Mouse (Mus musculus) intestine, postnatal 0 days (tissue): Measurements from ENCODE around the gene Insc. TPM values are rescaled to one million over a fixed set of nuclear protein-coding genes. Genes with fewer than 3 reads are reported as not detected.
"Not testable (repeated sequence)": the region's sequence is repeated elsewhere in the genome, so short reads cannot be mapped to it uniquely, and the experiment has no call there.

Source experiments
- ATAC-seq: fragments of 200-750 bp; cut with Nextera tagmentation; 2 replicates; pipeline ENCODE4 v1.8.0; 2017; ENCODE audit warnings: mild to moderate bottlenecking, moderate TSS enrichment, moderate library complexity
- H3K27ac ChIP-seq: fragments of 300-500 bp; sonication (generic); 2 replicates; pipeline ENCODE4 v1.5.1; 2014; ENCODE audit warnings: mild to moderate bottlenecking, low read depth, low read length, moderate library complexity
- H3K27me3 ChIP-seq: fragments of 300-500 bp; sonication (generic); replicated peaks from 2 replicates; pipeline ENCODE4 v1.6.1; 2014; ENCODE audit warnings: low read length, mixed read lengths; ENCODE audit not compliant: control insufficient read depth, insufficient read depth
- H3K36me3 ChIP-seq: fragments of 300-500 bp; sonication (generic); 2 replicates; pipeline ENCODE4 v1.6.1; 2014; ENCODE audit warnings: mild to moderate bottlenecking, moderate library complexity; ENCODE audit not compliant: control insufficient read depth, insufficient read depth
- H3K4me1 ChIP-seq: fragments of 300-500 bp; sonication (generic); replicated peaks from 2 replicates; pipeline ENCODE4 v1.6.1; 2014; ENCODE audit warnings: antibody characterized with exemption, low read length, mixed read lengths; ENCODE audit not compliant: control insufficient read depth, insufficient read depth
- H3K4me2 ChIP-seq: fragments of 300-500 bp; sonication (generic); replicated peaks from 2 replicates; pipeline ENCODE4 v1.6.1; 2014; ENCODE audit warnings: low read depth, mild to moderate bottlenecking, moderate library complexity
- H3K4me3 ChIP-seq: fragments of 300-500 bp; sonication (generic); 2 replicates; pipeline ENCODE4 v1.5.1; 2014; ENCODE audit warnings: low read depth, low read length
- H3K9ac ChIP-seq: fragments of 300-500 bp; sonication (generic); 2 replicates; pipeline ENCODE4 v1.6.1; 2014; ENCODE audit warnings: mild to moderate bottlenecking, low read depth, low read length
- H3K9me3 ChIP-seq: fragments of 300-500 bp; sonication (generic); 2 replicates; pipeline ENCODE4 v1.6.1; 2016; ENCODE audit warnings: mixed run types; ENCODE audit not compliant: control insufficient read depth
- CTCF ChIP-seq: sonication (generic); IDR thresholded peaks from 2 replicates; pipeline ENCODE4 v1.5.1; 2016; ENCODE audit warnings: low read depth, mild to moderate bottlenecking, control low read depth, antibody characterized with exemption, moderate library complexity
- WGBS: fragments of 180-500 bp; shearing (Covaris S2); extraction: QIAGEN DNeasy Blood & Tissue Kit; methylation state at CpG from one replicate; pipeline ENCODE4 v1.1.7; 2014; 5-methylcytosine and 5-hydroxymethylcytosine counted together
- polyA plus RNA-seq: library from polyadenylated mRNA; unstranded; fragments of >200 nt; fragmentation: Nextera tagmentation; extraction: Ambion mirVana; gene quantifications from 2 replicates; pipeline ENCODE4 v1.2.1, GENCODE M21; 2015

The Insc gene
- polyA plus RNA-seq, 1 experiment from 2014 or later: 8.3 TPM

DNA sequence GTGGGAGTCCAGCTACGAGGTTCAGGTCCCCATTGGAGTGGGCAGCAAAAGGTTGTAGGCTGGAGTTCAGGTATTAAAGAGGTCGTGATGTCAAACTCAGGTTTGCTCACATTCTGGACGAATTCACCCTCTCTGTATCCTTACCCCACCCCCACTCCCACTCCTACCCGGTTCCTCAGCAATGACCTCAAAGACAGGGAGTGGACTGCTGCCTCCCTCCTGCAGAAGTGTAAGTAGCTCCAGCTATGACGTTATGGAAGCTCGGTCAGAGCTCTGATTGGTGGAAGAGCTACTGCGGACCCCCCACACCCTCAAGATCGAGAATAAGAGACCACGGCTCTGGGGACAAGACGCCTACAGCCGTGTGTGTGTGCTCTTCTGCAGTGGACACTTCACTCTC lies 25.2 kb upstream of the Insc start, which contains the start of gene Calcb:
Calcb (plus strand) TSS at position 344 of the 400 bp plus-strand sequence.
- WGBS: 7% methylated on average over 11 of the region's 11 CpGs
- no peak within 1 kb of the TSS for H3K9ac ChIP-seq
- H3K27ac ChIP-seq: no peak within 1 kb of the TSS
- ATAC-seq: no peak
- no peaks in the 10 kb centered on the region for H3K4me1 ChIP-seq
- H3K9me3 ChIP-seq: no peaks in the 10 kb centered on the region
- H3K27me3 ChIP-seq: peaks cover 32% of the 10 kb centered on the region
- no peaks in the 10 kb centered on the region for H3K36me3 ChIP-seq
- H3K4me3 ChIP-seq: peak within 1 kb of the TSS; percentile 11; the same call in 1 of the 2 replicates
- peak within 1 kb of the TSS; percentile 32 for H3K4me2 ChIP-seq
- TF ChIP-seq CTCF: no peak

DNA sequence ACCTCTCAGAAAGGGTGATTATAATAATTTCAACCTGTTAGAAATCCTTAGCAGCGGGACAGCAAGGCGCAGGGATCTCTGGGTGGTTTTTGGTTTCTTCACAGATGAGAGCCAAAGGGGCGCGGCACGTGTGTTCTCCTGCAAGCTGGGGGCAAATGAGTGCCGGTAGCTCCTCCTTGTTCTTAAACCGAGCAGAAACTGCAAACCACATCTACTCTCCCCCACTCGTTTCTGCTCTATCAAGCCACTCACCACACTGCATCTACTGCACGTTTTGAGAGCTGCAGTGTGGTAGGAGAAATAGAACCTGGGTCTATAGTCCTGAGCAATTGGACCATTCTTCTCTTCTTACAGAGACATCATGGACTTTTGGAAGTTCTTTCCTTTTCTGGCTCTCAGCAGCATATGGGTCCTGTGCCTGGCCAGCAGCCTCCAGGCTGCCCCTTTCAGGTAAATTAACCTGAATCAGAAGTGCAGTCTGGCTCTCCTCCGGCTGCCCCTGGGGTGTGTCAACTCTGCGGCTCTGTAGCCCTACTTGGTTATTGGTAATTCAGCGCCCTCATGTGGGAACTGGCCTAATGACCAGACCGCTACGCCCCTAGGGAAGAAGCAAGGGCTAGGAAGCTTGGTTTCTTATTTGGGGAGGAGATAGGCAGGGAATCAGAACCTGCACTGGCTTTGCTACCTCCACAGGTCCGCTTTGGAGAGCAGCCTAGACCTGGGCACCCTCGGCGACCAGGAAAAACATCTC lies 23.9 kb upstream of the Insc start:
- ATAC-seq: no peak
- 5% methylated on average over 17 of the region's 17 CpGs for WGBS
- H3K9ac ChIP-seq: no peak overlapping the region
- H3K4me2 ChIP-seq: peak overlapping the region; percentile 32
- H3K27me3 ChIP-seq: peaks cover 32% of the 10 kb centered on the region
- H3K27ac ChIP-seq: no peak overlapping the region
- TF ChIP-seq CTCF: peak; percentile 75
- H3K4me3 ChIP-seq: peak overlapping the region; percentile 11; the same call in 1 of the 2 replicates
- no peaks in the 10 kb centered on the region for H3K36me3 ChIP-seq
- H3K9me3 ChIP-seq: no peaks in the 10 kb centered on the region
- H3K4me1 ChIP-seq: no peaks in the 10 kb centered on the region

DNA sequence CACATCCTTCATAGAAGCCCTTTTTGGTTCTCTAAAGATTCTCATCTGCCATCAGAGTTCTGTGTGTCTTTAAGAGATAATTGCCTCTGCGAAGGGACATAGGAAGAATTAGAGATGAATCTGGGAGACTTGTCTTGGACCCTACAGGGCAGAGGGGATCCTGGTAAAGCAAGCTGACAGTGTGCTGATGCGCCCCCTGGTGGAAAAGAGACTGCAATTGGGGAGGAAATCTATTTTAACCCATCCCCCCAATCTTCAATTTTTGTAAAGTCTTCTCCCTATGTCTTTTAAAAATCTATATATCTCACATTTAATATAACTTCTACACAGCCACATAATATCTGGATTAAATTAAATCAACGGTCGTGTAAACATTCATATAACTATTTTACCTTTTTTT lies 13.8 kb upstream of the Insc start:
- not testable (repeated sequence) for H3K4me3 ChIP-seq, H3K9ac ChIP-seq, H3K36me3 ChIP-seq, H3K4me1 ChIP-seq, ATAC-seq, H3K4me2 ChIP-seq, H3K9me3 ChIP-seq, H3K27ac ChIP-seq, H3K27me3 ChIP-seq
- peak; percentile 57 for TF ChIP-seq CTCF
- WGBS: 64% methylated on average over 4 of the region's 4 CpGs

DNA sequence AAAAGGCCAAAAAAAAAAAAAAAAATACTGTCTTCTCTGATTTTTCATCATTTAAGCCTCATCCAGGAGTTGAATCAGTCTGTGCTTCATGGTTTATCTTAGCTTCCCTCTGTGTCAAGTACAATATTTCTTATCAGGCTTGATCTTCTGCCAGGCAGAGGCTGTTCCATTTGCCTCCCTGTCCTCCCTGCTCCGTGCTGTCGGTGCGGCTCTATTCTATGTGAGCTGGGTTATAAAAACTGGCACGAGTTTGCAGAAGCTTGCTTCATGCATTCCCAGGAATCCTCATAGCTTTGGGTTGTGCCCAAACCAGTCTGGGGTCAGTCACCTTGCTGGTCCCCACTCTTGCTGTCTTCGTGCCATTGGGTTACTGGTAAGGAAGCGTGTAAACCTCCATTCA lies 12.3 kb upstream of the Insc start:
- Histone ChIP-seq H3K27ac (no peak overlapping the region), H3K9me3 (no peaks in the 10 kb centered on the region), H3K36me3 (no peaks in the 10 kb centered on the region), H3K9ac (no peak overlapping the region), H3K4me1 (no peaks in the 10 kb centered on the region; the same call in 1 of the 2 replicates), H3K27me3 (no peaks in the 10 kb centered on the region), H3K4me3 (no peak overlapping the region), H3K4me2 (no peak overlapping the region)
- WGBS: 68% methylated on average over 6 of the region's 6 CpGs
- no peak for ATAC-seq
- TF ChIP-seq CTCF: no peak

DNA sequence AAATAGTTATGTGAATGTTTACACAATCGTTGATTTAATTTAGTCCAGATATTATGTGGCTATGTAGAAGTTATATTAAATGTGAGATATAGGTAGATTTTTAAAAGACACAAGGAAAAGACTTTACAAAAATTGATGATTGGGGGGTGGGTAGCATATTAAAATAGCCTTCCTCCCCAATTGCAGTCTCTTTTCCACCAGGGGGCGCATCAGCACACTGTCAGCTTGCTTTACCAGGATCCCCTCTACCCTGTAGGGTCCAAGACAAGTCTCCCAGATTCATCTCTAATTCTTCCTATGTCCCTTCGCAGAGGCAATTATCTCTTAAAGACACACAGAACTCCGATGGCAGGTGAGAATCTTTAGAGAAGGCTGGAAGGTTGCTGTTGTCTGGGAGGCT lies 11.8 kb upstream of the Insc start:
- H3K4me1 ChIP-seq, H3K27ac ChIP-seq, H3K9ac ChIP-seq, H3K4me3 ChIP-seq, ATAC-seq, H3K9me3 ChIP-seq, H3K27me3 ChIP-seq, H3K36me3 ChIP-seq, H3K4me2 ChIP-seq: not testable (repeated sequence)
- TF ChIP-seq CTCF: peak; percentile 64
- WGBS: 29% methylated on average over 4 of the region's 4 CpGs

DNA sequence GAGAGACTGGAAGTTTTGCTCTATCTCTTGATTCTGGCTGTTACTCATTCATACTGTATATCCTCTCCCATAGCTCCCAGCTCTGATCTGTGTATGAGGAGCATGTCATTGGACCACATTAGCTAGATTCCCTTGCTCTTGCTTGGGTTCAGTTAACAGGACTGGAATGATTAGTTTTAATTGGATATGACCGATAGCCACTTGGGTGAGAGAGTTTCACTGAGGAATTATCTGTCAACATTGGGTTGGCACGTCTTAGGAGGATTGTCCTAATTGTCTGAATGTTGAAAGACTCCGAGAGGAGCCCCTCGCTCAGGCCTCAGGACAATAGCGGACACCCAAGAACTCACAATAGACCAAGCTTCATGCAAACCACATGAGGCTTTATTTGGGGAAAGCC lies 7.2 kb upstream of the Insc start:
- no peak overlapping the region for H3K9ac ChIP-seq
- no peaks in the 10 kb centered on the region for H3K36me3 ChIP-seq
- TF ChIP-seq CTCF: no peak
- no peaks in the 10 kb centered on the region; the same call in 1 of the 2 replicates for H3K4me1 ChIP-seq
- H3K27me3 ChIP-seq: no peaks in the 10 kb centered on the region
- ATAC-seq: no peak
- H3K27ac ChIP-seq: no peak overlapping the region
- no peak overlapping the region for H3K4me3 ChIP-seq
- H3K9me3 ChIP-seq: no peaks in the 10 kb centered on the region
- H3K4me2 ChIP-seq: no peak overlapping the region
- WGBS: 82% methylated on average over 5 of the region's 5 CpGs
